Mouse (Mus musculus) hindbrain, embryonic 11.5 days (tissue): ENCODE measurements at regions not wholly inside any gene's neighbourhood (a gene's known extent, or its start where the extent isn't known, plus 50 kb on each side); places are given as distances from the start of the nearest gene placed in this dataset.
"Not testable (repeated sequence)": the region's sequence is repeated elsewhere in the genome, so short reads cannot be mapped to it uniquely, and the experiment has no call there.

Source experiments
- ATAC-seq: fragments of 200-750 bp; cut with Nextera tagmentation; 2 replicates; pipeline ENCODE4 v1.8.0; 2017; ENCODE audit warnings: mild to moderate bottlenecking, moderate TSS enrichment, moderate library complexity; ENCODE audit not compliant: low FRiP score
- DNase-seq: peaks from one replicate; pipeline ENCODE4 v3.0.0-alpha.2; 2015; ENCODE audit warnings: low spot score
- H3K27ac ChIP-seq: fragments of 300-500 bp; sonication (generic); 2 replicates; pipeline ENCODE4 v1.5.1; 2014; ENCODE audit warnings: mild to moderate bottlenecking, low read depth, low read length
- H3K27me3 ChIP-seq: fragments of 300-500 bp; sonication (generic); 2 replicates; pipeline ENCODE4 v1.6.1; 2014; ENCODE audit warnings: mild to moderate bottlenecking, low read length, moderate library complexity, mixed read lengths; ENCODE audit not compliant: control insufficient read depth, insufficient read depth
- H3K36me3 ChIP-seq: fragments of 300-500 bp; sonication (generic); 2 replicates; pipeline ENCODE4 v1.6.1; 2014; ENCODE audit warnings: mild to moderate bottlenecking, low read length, moderate library complexity, mixed read lengths; ENCODE audit not compliant: control insufficient read depth, insufficient read depth
- H3K4me1 ChIP-seq: fragments of 300-500 bp; sonication (generic); replicated peaks from 2 replicates; pipeline ENCODE4 v1.6.1; 2014; ENCODE audit warnings: low read length, mixed read lengths; ENCODE audit not compliant: control insufficient read depth, insufficient read depth
- H3K4me2 ChIP-seq: fragments of 300-500 bp; sonication (generic); replicated peaks from 2 replicates; pipeline ENCODE4 v1.6.1; 2014; ENCODE audit warnings: mild to moderate bottlenecking, low read depth, low read length
- H3K4me3 ChIP-seq: fragments of 300-500 bp; sonication (generic); 2 replicates; pipeline ENCODE4 v1.5.1; 2014; ENCODE audit warnings: low read depth, low read length
- H3K9ac ChIP-seq: fragments of 300-500 bp; sonication (generic); 2 replicates; pipeline ENCODE4 v1.6.1; 2014; ENCODE audit warnings: low read depth, low read length
- H3K9me3 ChIP-seq: fragments of 300-500 bp; sonication (generic); 2 replicates; pipeline ENCODE4 v1.6.1; 2016; ENCODE audit warnings: low read length; ENCODE audit not compliant: control insufficient read depth
- WGBS: fragments of 180-500 bp; shearing (Covaris S2); extraction: QIAGEN DNeasy Blood & Tissue Kit; methylation state at CpG from one replicate; pipeline ENCODE4 v1.1.7; 2014; 5-methylcytosine and 5-hydroxymethylcytosine counted together

- H3K4me3 ChIP-seq, H3K9me3 ChIP-seq, H3K27me3 ChIP-seq, H3K4me2 ChIP-seq, H3K36me3 ChIP-seq, H3K9ac ChIP-seq, H3K27ac ChIP-seq, ATAC-seq, H3K4me1 ChIP-seq: not testable (repeated sequence)
- WGBS: 77% methylated on average over 6 of the region's 6 CpGs
- DNase-seq: peak; percentile 13
Measured at GRCm38 (mm10) chr8:86231994-86232393, 348.5 kb downstream of the Abcc12 start.

GRCm38 (mm10) chr8:86224851-86225250, 355.6 kb downstream of the Abcc12 start:
- H3K27me3 ChIP-seq: no peaks in the 10 kb centered on the region
- no peaks in the 10 kb centered on the region for H3K9me3 ChIP-seq
- H3K4me2 ChIP-seq: no peak overlapping the region
- DNase-seq: no peak
- 80% methylated on average over 4 of the region's 4 CpGs for WGBS
- no peak overlapping the region for H3K4me3 ChIP-seq
- no peak for ATAC-seq
- H3K36me3 ChIP-seq: no peaks in the 10 kb centered on the region
- no peak overlapping the region for H3K27ac ChIP-seq
- no peaks in the 10 kb centered on the region for H3K4me1 ChIP-seq
- H3K9ac ChIP-seq: no peak overlapping the region

GRCm38 (mm10) chr8:86222715-86223114, 357.8 kb downstream of the Abcc12 start:
- no peaks in the 10 kb centered on the region for H3K27me3 ChIP-seq
- ATAC-seq (no peak), DNase-seq (no peak)
- no peak overlapping the region for H3K27ac ChIP-seq
- no peak overlapping the region for H3K4me2 ChIP-seq
- no peaks in the 10 kb centered on the region for H3K4me1 ChIP-seq
- no peaks in the 10 kb centered on the region for H3K36me3 ChIP-seq
- H3K4me3 ChIP-seq: no peak overlapping the region
- no peak overlapping the region for H3K9ac ChIP-seq
- WGBS: 91% methylated on average over 7 of the region's 7 CpGs
- no peaks in the 10 kb centered on the region for H3K9me3 ChIP-seq

- H3K9me3 ChIP-seq: no peaks in the 10 kb centered on the region
- ATAC-seq (no peak), DNase-seq (no peak)
- no peak overlapping the region for H3K4me2 ChIP-seq
- H3K4me1 ChIP-seq: no peaks in the 10 kb centered on the region
- H3K27me3 ChIP-seq: no peaks in the 10 kb centered on the region
- 96% methylated on average over 4 of the region's 4 CpGs for WGBS
- H3K9ac ChIP-seq: no peak overlapping the region
- H3K4me3 ChIP-seq: no peak overlapping the region
- no peaks in the 10 kb centered on the region for H3K36me3 ChIP-seq
- H3K27ac ChIP-seq: no peak overlapping the region
Measured at GRCm38 (mm10) chr8:86222228-86222627, 358.3 kb downstream of the Abcc12 start.

GRCm38 (mm10) chr8:86214399-86214798, 366.1 kb downstream of the Abcc12 start:
- DNase-seq (no peak), ATAC-seq (no peak)
- WGBS: 97% methylated on average over 8 of the region's 8 CpGs
- no peaks in the 10 kb centered on the region for H3K4me1 ChIP-seq
- H3K9me3 ChIP-seq: no peaks in the 10 kb centered on the region
- no peaks in the 10 kb centered on the region for H3K36me3 ChIP-seq
- H3K27ac ChIP-seq: no peak overlapping the region
- no peak overlapping the region for H3K4me3 ChIP-seq
- no peak overlapping the region for H3K4me2 ChIP-seq
- no peaks in the 10 kb centered on the region for H3K27me3 ChIP-seq
- H3K9ac ChIP-seq: no peak overlapping the region

- DNase-seq: no peak
- no peak overlapping the region for H3K4me3 ChIP-seq
- no peak for ATAC-seq
- H3K4me1 ChIP-seq: no peaks in the 10 kb centered on the region
- H3K27ac ChIP-seq: no peak overlapping the region
- 91% methylated on average over 2 of the region's 2 CpGs for WGBS
- no peaks in the 10 kb centered on the region for H3K9me3 ChIP-seq
- no peaks in the 10 kb centered on the region for H3K27me3 ChIP-seq
- no peak overlapping the region for H3K9ac ChIP-seq
- no peak overlapping the region for H3K4me2 ChIP-seq
- no peaks in the 10 kb centered on the region for H3K36me3 ChIP-seq
Measured at GRCm38 (mm10) chr8:86212461-86212860, 368.0 kb downstream of the Abcc12 start.

GRCm38 (mm10) chr8:86208812-86209262, 368.1 kb downstream of the Phkb start:
- Histone ChIP-seq H3K27me3 (no peaks in the 10 kb centered on the region), H3K27ac (no peak overlapping the region), H3K4me3 (no peak overlapping the region), H3K9ac (no peak overlapping the region), H3K4me1 (no peaks in the 10 kb centered on the region), H3K4me2 (no peak overlapping the region), H3K9me3 (no peaks in the 10 kb centered on the region), H3K36me3 (no peaks in the 10 kb centered on the region)
- no peak for ATAC-seq
- no peak for DNase-seq
- 62% methylated on average over 5 of the region's 5 CpGs for WGBS

GRCm38 (mm10) chr8:86204421-86205229, 363.9 kb downstream of the Phkb start:
- Histone ChIP-seq H3K9me3 (no peaks in the 10 kb centered on the region), H3K4me3 (no peak overlapping the region), H3K27me3 (no peaks in the 10 kb centered on the region), H3K27ac (no peak overlapping the region), H3K36me3 (no peaks in the 10 kb centered on the region), H3K4me1 (peaks cover 2% of the 10 kb centered on the region; the same call in 1 of the 2 replicates), H3K9ac (no peak overlapping the region), H3K4me2 (no peak overlapping the region)
- WGBS: 57% methylated on average over 6 of the region's 6 CpGs
- DNase-seq (no peak), ATAC-seq (no peak)

GRCm38 (mm10) chr8:86203107-86203506, 362.3 kb downstream of the Phkb start:
- Histone ChIP-seq H3K4me3 (no peak overlapping the region), H3K9ac (no peak overlapping the region), H3K27ac (no peak overlapping the region), H3K9me3 (no peaks in the 10 kb centered on the region), H3K4me1 (peaks cover 2% of the 10 kb centered on the region; the same call in 1 of the 2 replicates), H3K4me2 (no peak overlapping the region), H3K36me3 (no peaks in the 10 kb centered on the region), H3K27me3 (no peaks in the 10 kb centered on the region)
- DNase-seq (no peak), ATAC-seq (no peak)
- 49% methylated on average over 9 of the region's 9 CpGs for WGBS
